Mouse (Mus musculus) cerebellum, postnatal 36 days (tissue): ENCODE measurements at regions not wholly inside any gene's neighbourhood (a gene's known extent, or its start where the extent isn't known, plus 50 kb on each side); places are given as distances from the start of the nearest gene placed in this dataset.
"Not testable (repeated sequence)": the region's sequence is repeated elsewhere in the genome, so short reads cannot be mapped to it uniquely, and the experiment has no call there.

Experiments used
- DNase-seq, 2 experiments: peaks; one replicate each; pipeline ENCODE4 v3.0.0; 2021 to 2022; ENCODE audit warnings: mixed read lengths in 2 of 2

- DNase-seq, result no peak
Measured at GRCm38 (mm10) chrX:68486585-68486984, 191.8 kb upstream of the Fmr1 start.

GRCm38 (mm10) chrX:68492052-68492451 lies 186.3 kb upstream of the Fmr1 start:
- DNase-seq, result not testable (repeated sequence)

- no peak for DNase-seq
Measured at GRCm38 (mm10) chrX:68494398-68495143, 183.8 kb upstream of the Fmr1 start.

- peak; percentile 75 for DNase-seq
Measured at GRCm38 (mm10) chrX:68495144-68495493, 183.2 kb upstream of the Fmr1 start.

DNA sequence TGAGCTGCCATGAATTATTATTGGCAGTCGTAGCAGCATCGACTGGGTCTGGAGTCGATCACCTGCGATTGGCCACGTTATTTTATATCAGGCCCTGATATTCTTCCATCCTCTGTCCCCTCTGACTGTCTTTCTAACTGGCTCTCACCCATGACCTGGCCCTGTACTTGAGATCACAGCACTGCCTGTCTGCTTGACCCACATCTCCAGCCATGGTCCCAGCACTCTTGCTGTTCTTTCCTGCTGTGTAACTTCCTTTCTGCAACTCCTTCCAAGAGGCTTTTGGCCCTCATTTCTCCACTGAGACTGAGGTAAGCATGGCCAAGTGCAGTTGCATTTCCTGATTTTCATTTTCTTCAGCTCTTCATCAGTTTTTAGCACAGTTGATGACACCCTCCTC lies 182.6 kb upstream of the Fmr1 start:
- DNase-seq, result peak; percentile 24 to 30

- peak; percentile 12 to 42 for DNase-seq
Measured at GRCm38 (mm10) chrX:68497886-68498285, 180.5 kb upstream of the Fmr1 start.

GRCm38 (mm10) chrX:68502938-68503337 lies 175.4 kb upstream of the Fmr1 start:
- no peak for DNase-seq

DNA sequence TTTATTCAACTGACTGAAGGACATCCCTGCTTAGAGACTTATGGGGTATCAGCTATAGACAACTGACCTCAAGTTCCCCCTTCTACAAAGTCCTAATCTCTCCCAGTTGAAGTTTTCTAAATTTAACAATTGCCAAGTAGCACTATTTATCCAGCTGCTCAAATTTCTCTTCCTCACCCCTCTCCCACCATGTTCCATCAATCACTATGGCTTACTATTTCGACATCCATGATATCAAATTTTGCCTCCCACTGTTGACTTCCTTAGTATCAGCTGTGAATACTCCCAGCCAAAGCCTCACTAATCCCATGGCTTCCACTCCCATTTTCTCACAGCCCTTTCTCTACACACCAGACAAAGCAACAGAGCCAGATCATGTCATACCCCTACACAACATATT lies 170.7 kb upstream of the Fmr1 start:
- no peak for DNase-seq

DNA sequence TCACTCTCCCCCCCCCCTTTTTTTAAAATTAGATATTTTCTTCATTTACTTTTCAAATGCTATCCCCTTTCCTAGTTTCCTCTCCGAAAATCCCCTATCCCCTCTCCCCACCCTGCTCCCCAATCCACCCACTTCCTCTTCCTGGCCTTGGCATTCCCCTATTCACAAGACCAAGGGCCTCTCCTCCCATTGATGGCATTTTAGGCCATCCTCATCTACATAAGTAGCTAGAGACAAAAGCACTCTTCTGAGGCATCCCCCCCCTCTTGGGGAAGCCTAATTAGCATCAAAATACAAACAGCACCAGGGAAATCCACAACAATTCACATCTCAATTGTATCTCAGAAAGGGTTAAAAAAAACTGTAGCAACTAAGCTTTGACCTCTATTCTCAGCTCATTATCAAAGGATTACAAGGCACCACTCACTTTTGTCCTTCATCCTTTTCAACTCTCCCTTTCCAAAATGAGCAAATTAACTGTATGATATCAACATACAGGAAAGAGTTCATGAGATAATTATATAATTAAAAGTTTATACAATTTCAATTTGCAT lies 166.1 kb upstream of the Fmr1 start:
- no peak for DNase-seq

GRCm38 (mm10) chrX:68546561-68546960 lies 131.8 kb upstream of the Fmr1 start:
- no peak for DNase-seq

DNA sequence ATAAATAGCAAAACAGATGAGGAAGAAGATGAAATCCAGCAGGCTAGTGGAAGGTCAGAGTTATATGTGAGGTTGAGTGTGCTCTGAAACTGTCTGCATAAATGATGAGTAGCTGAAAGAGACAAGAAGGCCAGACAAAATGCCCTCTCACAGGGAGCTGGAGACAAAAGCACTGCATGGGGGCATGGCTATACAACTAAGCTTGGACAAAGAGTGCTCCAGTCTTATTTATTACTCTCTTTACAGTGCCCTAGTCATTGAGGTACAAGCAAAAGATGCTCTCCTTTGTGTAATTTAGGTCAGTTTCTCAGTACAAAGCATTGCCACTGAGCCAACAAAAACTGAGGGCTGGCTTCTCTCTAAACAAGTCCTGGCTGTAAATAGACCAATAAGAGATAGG lies 124.3 kb upstream of the Fmr1 start:
- no peak for DNase-seq

DNA sequence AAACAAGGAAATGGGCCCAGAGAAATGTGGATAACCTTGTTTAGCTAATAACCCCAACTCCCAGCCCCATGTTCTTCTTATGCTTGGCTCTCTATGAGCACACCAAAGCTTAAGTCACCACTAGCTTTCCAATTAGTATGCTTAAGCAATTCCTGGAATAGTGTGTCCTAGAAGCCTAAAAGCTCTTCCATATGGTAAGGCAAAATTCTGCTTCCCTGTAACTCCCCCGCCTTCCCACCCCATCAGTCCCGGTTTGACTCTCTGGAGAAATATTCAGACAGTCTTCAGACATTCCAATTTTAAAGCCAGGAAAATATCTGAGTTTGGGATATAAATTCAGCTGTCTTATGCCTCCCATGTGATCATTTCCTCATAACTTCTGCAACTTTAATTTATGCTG lies 120.6 kb upstream of the Fmr1 start:
- DNase-seq, result no peak

DNA sequence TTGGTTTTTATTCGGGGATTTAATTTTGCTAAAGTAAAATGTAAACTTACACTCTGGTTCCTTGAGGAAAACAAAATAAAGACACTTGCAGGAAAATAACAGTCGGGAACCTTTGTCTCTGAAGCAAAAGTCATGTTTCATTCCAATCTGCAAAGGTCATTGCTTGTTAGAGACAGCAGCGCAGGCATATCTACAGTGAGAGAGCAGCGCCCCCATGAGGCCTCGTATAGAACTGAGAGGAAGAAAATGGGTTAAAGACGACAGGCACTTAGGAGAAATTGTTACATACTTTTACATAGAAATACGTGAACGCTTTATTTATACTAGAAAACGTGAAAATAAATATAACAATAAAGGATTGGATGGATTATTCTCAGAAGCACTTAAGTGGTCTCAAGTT lies 93.1 kb upstream of the Fmr1 start:
- peak; percentile 53 to 59 for DNase-seq

- DNase-seq, result no peak
Measured at GRCm38 (mm10) chrX:68622141-68622540, 56.2 kb upstream of the Fmr1 start.
